Mouse (Mus musculus) kidney, embryonic 15.5 days (tissue): Measurements from ENCODE around the gene Prdm5. TPM values are rescaled to one million over a fixed set of nuclear protein-coding genes. Genes with fewer than 3 reads are reported as not detected.

Experiments used
- ATAC-seq: fragments of 200-750 bp; cut with Nextera tagmentation; replicated peaks from 2 replicates; pipeline ENCODE4 v1.8.0; 2017; ENCODE audit warnings: moderate TSS enrichment; ENCODE audit not compliant: low FRiP score
- H3K27ac ChIP-seq: fragments of 300-500 bp; sonication (generic); 2 replicates; pipeline ENCODE4 v1.5.1; 2015; ENCODE audit warnings: mild to moderate bottlenecking, inconsistent platforms
- H3K27me3 ChIP-seq: fragments of 300-500 bp; sonication (generic); 2 replicates; pipeline ENCODE4 v1.6.1; 2015; ENCODE audit warnings: inconsistent platforms
- H3K36me3 ChIP-seq: fragments of 300-500 bp; sonication (generic); 2 replicates; pipeline ENCODE4 v1.6.1; 2015; ENCODE audit warnings: inconsistent platforms
- H3K4me1 ChIP-seq: fragments of 300-500 bp; sonication (generic); 2 replicates; pipeline ENCODE4 v1.6.1; 2015; ENCODE audit warnings: inconsistent platforms
- H3K4me2 ChIP-seq: fragments of 300-500 bp; sonication (generic); 2 replicates; pipeline ENCODE4 v1.6.1; 2015; ENCODE audit warnings: moderate library complexity, mild to moderate bottlenecking, inconsistent platforms
- H3K4me3 ChIP-seq: fragments of 300-500 bp; sonication (generic); replicated peaks from 2 replicates; pipeline ENCODE4 v1.5.1; 2015; ENCODE audit warnings: mild to moderate bottlenecking, inconsistent platforms
- H3K9ac ChIP-seq: fragments of 300-500 bp; sonication (generic); 2 replicates; pipeline ENCODE4 v1.6.1; 2015; ENCODE audit warnings: mild to moderate bottlenecking, inconsistent platforms
- H3K9me3 ChIP-seq: fragments of 300-500 bp; sonication (generic); replicated peaks from 2 replicates; pipeline ENCODE4 v1.6.1; 2016; ENCODE audit warnings: inconsistent platforms
- WGBS: fragments of 180-500 bp; shearing (Covaris S2); methylation state at CpG from one replicate; pipeline ENCODE4 v1.1.7; 2015; ENCODE audit warnings: mixed read lengths; 5-methylcytosine and 5-hydroxymethylcytosine counted together
- polyA plus RNA-seq: library from polyadenylated mRNA; unstranded; fragments of >200 nt; fragmentation: Nextera tagmentation; extraction: Ambion mirVana; gene quantifications from 2 replicates; pipeline ENCODE4 v1.2.1, GENCODE M21; 2015

Gene Prdm5
- polyA plus RNA-seq, 1 experiment from 2014 or later: 21.3 TPM

- no peak for ATAC-seq
- H3K9ac ChIP-seq: no peak overlapping the region
- H3K4me3 ChIP-seq: no peak overlapping the region
- no peaks in the 10 kb centered on the region for H3K27me3 ChIP-seq
- no peaks in the 10 kb centered on the region for H3K9me3 ChIP-seq
- 88% methylated on average over 4 of the region's 4 CpGs for WGBS
- H3K27ac ChIP-seq: no peak overlapping the region
- no peak overlapping the region for H3K4me2 ChIP-seq
- H3K4me1 ChIP-seq: no peaks in the 10 kb centered on the region
- no peaks in the 10 kb centered on the region for H3K36me3 ChIP-seq
Observed at GRCm38 (mm10) chr6:65842579-65842978, 63.8 kb downstream of the Prdm5 start.

GRCm38 (mm10) chr6:65849127-65849526 is 70.3 kb downstream of the Prdm5 start:
- H3K4me3 ChIP-seq: no peak overlapping the region
- H3K36me3 ChIP-seq: no peaks in the 10 kb centered on the region
- no peaks in the 10 kb centered on the region for H3K27me3 ChIP-seq
- 59% methylated on average over 4 of the region's 4 CpGs for WGBS
- H3K4me1 ChIP-seq: no peaks in the 10 kb centered on the region
- H3K27ac ChIP-seq: no peak overlapping the region
- H3K9me3 ChIP-seq: no peaks in the 10 kb centered on the region
- no peak overlapping the region for H3K9ac ChIP-seq
- H3K4me2 ChIP-seq: no peak overlapping the region
- no peak for ATAC-seq

- no peak for ATAC-seq
Observed at GRCm38 (mm10) chr6:65849687-65850086, 70.9 kb downstream of the Prdm5 start.

GRCm38 (mm10) chr6:65850221-65850620 is 71.4 kb downstream of the Prdm5 start:
- Histone ChIP-seq H3K4me3 (no peak overlapping the region), H3K9me3 (no peaks in the 10 kb centered on the region), H3K4me1 (no peaks in the 10 kb centered on the region), H3K36me3 (no peaks in the 10 kb centered on the region), H3K4me2 (no peak overlapping the region), H3K27me3 (no peaks in the 10 kb centered on the region), H3K27ac (no peak overlapping the region), H3K9ac (no peak overlapping the region)
- ATAC-seq: no peak
- 89% methylated on average over 3 of the region's 3 CpGs for WGBS

More at GRCm38 (mm10) chr6:65849687-65850086, 70.9 kb downstream of the Prdm5 start:
- Histone ChIP-seq H3K4me2 (no peak overlapping the region), H3K4me1 (no peaks in the 10 kb centered on the region), H3K9ac (no peak overlapping the region), H3K4me3 (no peak overlapping the region), H3K9me3 (no peaks in the 10 kb centered on the region), H3K27me3 (no peaks in the 10 kb centered on the region), H3K27ac (no peak overlapping the region), H3K36me3 (no peaks in the 10 kb centered on the region)
- WGBS: 76% methylated on average over 3 of the region's 3 CpGs

- Histone ChIP-seq H3K36me3 (no peaks in the 10 kb centered on the region), H3K9me3 (no peaks in the 10 kb centered on the region), H3K27me3 (no peaks in the 10 kb centered on the region), H3K4me2 (no peak overlapping the region), H3K27ac (no peak overlapping the region), H3K9ac (no peak overlapping the region), H3K4me1 (no peaks in the 10 kb centered on the region), H3K4me3 (no peak overlapping the region)
- 66% methylated on average over 3 of the region's 3 CpGs for WGBS
- no peak for ATAC-seq
Observed at GRCm38 (mm10) chr6:65854020-65854419, 75.2 kb downstream of the Prdm5 start.

GRCm38 (mm10) chr6:65854585-65854984 is 75.8 kb downstream of the Prdm5 start:
- H3K27ac ChIP-seq: no peak overlapping the region
- no peaks in the 10 kb centered on the region for H3K36me3 ChIP-seq
- H3K27me3 ChIP-seq: no peaks in the 10 kb centered on the region
- no peak overlapping the region for H3K4me3 ChIP-seq
- no peaks in the 10 kb centered on the region for H3K4me1 ChIP-seq
- H3K9me3 ChIP-seq: no peaks in the 10 kb centered on the region
- WGBS: 84% methylated on average over 4 of the region's 4 CpGs
- no peak overlapping the region for H3K4me2 ChIP-seq
- H3K9ac ChIP-seq: no peak overlapping the region
- no peak for ATAC-seq

- no peak overlapping the region for H3K4me3 ChIP-seq
- ATAC-seq: no peak
- H3K4me1 ChIP-seq: no peaks in the 10 kb centered on the region
- WGBS: 91% methylated on average over 5 of the region's 5 CpGs
- no peaks in the 10 kb centered on the region for H3K9me3 ChIP-seq
- no peaks in the 10 kb centered on the region for H3K36me3 ChIP-seq
- no peak overlapping the region for H3K9ac ChIP-seq
- no peak overlapping the region for H3K4me2 ChIP-seq
- H3K27ac ChIP-seq: no peak overlapping the region
- H3K27me3 ChIP-seq: no peaks in the 10 kb centered on the region
Observed at GRCm38 (mm10) chr6:65860609-65861008, 81.8 kb downstream of the Prdm5 start.

GRCm38 (mm10) chr6:65862836-65863235 is 84.0 kb downstream of the Prdm5 start:
- Histone ChIP-seq H3K9ac (no peak overlapping the region), H3K4me3 (no peak overlapping the region), H3K4me2 (no peak overlapping the region), H3K4me1 (no peaks in the 10 kb centered on the region), H3K36me3 (no peaks in the 10 kb centered on the region), H3K27ac (no peak overlapping the region), H3K27me3 (no peaks in the 10 kb centered on the region), H3K9me3 (no peaks in the 10 kb centered on the region)
- 93% methylated on average over 3 of the region's 3 CpGs for WGBS
- ATAC-seq: no peak

GRCm38 (mm10) chr6:65864233-65864632 is 85.4 kb downstream of the Prdm5 start:
- Histone ChIP-seq H3K4me1 (no peaks in the 10 kb centered on the region), H3K4me2 (no peak overlapping the region), H3K4me3 (no peak overlapping the region), H3K36me3 (peaks cover 2% of the 10 kb centered on the region; the same call in 1 of the 2 replicates), H3K27ac (no peak overlapping the region), H3K27me3 (no peaks in the 10 kb centered on the region), H3K9ac (no peak overlapping the region), H3K9me3 (no peaks in the 10 kb centered on the region)
- no peak for ATAC-seq
- WGBS: 90% methylated on average over 3 of the region's 3 CpGs

GRCm38 (mm10) chr6:65864919-65865318 is 86.1 kb downstream of the Prdm5 start:
- no peak overlapping the region for H3K4me2 ChIP-seq
- 76% methylated on average over 5 of the region's 5 CpGs for WGBS

GRCm38 (mm10) chr6:65865861-65866260 is 87.1 kb downstream of the Prdm5 start:
- H3K4me2 ChIP-seq: no peak overlapping the region
- WGBS: 88% methylated on average over 4 of the region's 4 CpGs
- H3K36me3 ChIP-seq: peaks cover 7% of the 10 kb centered on the region; the same call in 1 of the 2 replicates
- ATAC-seq: no peak
- no peaks in the 10 kb centered on the region for H3K9me3 ChIP-seq
- H3K4me1 ChIP-seq: no peaks in the 10 kb centered on the region
- H3K27me3 ChIP-seq: no peaks in the 10 kb centered on the region
- H3K9ac ChIP-seq: no peak overlapping the region
- H3K4me3 ChIP-seq: no peak overlapping the region
- H3K27ac ChIP-seq: no peak overlapping the region

More at GRCm38 (mm10) chr6:65864919-65865318, 86.1 kb downstream of the Prdm5 start:
- H3K27me3 ChIP-seq: no peaks in the 10 kb centered on the region
- no peak overlapping the region for H3K4me3 ChIP-seq
- no peaks in the 10 kb centered on the region for H3K9me3 ChIP-seq
- H3K9ac ChIP-seq: no peak overlapping the region
- no peaks in the 10 kb centered on the region for H3K4me1 ChIP-seq
- no peak overlapping the region for H3K27ac ChIP-seq
- ATAC-seq: no peak
- peaks cover 3% of the 10 kb centered on the region; the same call in 1 of the 2 replicates for H3K36me3 ChIP-seq

- Histone ChIP-seq H3K9ac (no peak overlapping the region), H3K27ac (no peak overlapping the region), H3K4me1 (no peaks in the 10 kb centered on the region), H3K27me3 (no peaks in the 10 kb centered on the region), H3K36me3 (peaks cover 10% of the 10 kb centered on the region; the same call in 1 of the 2 replicates), H3K9me3 (no peaks in the 10 kb centered on the region), H3K4me2 (no peak overlapping the region), H3K4me3 (no peak overlapping the region)
- WGBS: 36% methylated on average over 6 of the region's 6 CpGs
- ATAC-seq: no peak
Observed at GRCm38 (mm10) chr6:65871754-65872278, 93.0 kb downstream of the Prdm5 start.

GRCm38 (mm10) chr6:65878300-65878699 is 99.5 kb downstream of the Prdm5 start:
- WGBS: 84% methylated on average over 1 of the region's 1 CpGs

More at GRCm38 (mm10) chr6:65878300-65878699, 99.5 kb downstream of the Prdm5 start:
- H3K36me3 ChIP-seq: peaks cover 10% of the 10 kb centered on the region; the same call in 1 of the 2 replicates
- no peak overlapping the region for H3K4me2 ChIP-seq
- H3K4me1 ChIP-seq: no peaks in the 10 kb centered on the region
- no peaks in the 10 kb centered on the region for H3K27me3 ChIP-seq
- H3K27ac ChIP-seq: no peak overlapping the region
- H3K9me3 ChIP-seq: no peaks in the 10 kb centered on the region
- no peak overlapping the region for H3K9ac ChIP-seq
- no peak overlapping the region for H3K4me3 ChIP-seq
- no peak for ATAC-seq
